Mouse (Mus musculus): ENCODE data around the gene Krtap1-4. TPM values are rescaled to one million over a fixed set of nuclear protein-coding genes. Genes with fewer than 3 reads are reported as not detected.

The Krtap1-4 gene
- not detected in 2 replicates for polyA plus RNA-seq (2012; rRNA removed; ENCODE audit: low replicate concordance)

DNA sequence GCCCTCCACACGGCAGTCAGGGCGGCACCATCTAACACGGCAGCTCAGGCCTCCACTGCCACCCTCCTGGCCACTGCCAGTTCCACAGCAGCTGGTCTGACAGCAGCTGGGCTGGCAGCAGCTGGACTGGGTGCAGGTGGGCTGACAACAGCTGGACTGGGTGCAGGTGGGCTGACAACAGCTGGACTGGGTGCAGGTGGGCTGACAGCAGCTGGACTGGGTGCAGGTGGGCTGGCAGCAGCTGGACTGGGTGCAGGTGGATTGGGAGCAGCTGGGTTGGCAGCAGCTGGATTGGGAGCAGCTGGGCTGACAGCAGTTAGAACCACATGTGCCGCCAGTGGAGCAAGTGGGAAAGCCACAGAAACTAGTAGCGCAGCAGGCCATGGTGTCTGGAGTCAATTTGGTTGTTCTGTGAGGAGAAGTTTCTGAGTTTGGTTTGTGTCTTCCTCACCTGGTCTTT is at the start of gene Krtap1-4:
Gene Krtap1-4 (minus strand): TSS at position 410 of the 460 bp plus-strand sequence.

DNA sequence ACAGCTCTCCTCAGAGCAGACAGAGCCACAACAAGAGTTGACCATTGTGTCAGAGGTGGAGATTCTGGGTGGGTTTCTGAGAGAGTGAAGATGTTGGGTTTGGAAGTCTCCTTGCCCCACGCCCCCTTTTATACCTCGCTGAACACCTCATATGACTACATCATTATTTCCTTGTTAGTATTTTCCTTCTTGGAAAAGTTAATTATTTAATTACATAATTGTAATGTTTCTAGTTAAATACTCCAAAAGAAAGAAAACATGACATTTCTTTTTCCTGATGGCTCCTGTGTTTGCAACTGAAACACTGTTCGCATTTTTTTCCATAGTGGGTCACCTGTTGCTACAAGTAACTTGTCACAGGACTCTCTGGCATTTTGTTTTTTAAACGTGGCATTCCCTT is 44.7 kb upstream of the Krtap1-4 start, which contains the start of gene Krtap4-1:
Gene Krtap4-1 (minus strand): TSS at position 101 of the 400 bp plus-strand sequence.

GRCm38 (mm10) chr11:99620335-99620734 is 36.9 kb upstream of the Krtap1-4 start, which contains the start of gene Gm11562:
Gene Gm11562 (minus strand): TSS chr11:99620435.

DNA sequence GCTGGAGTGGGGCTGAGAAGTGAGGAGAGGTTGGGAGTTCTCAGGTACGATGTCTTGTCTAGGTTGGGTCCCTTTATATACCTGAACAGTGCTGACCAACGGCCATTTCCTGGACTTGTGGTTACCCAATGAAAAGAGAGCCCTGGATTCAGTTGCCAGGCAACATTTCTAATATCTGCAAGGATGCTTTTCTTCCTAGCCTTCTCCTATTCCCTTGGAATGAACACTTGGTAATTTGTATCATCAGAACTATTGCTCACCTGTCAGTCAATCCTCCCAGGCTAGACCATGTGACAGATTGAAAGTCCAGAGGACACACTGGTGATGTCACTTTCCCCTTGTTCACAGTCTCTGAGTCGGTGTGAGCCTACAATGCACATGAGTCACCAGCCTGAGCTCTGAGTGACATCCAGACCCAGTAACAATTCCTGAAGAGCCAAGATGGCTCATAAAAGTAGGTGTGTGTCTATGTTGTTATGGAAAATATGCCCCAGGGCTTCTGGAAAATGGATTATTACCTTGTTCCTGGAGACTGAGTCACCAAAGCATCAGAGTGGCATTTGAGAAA is 31.4 kb upstream of the Krtap1-4 start, which contains the start of gene Krtap2-4:
Gene Krtap2-4 (minus strand): TSS at position 51 of the 568 bp plus-strand sequence.

GRCm38 (mm10) chr11:99610089-99610488 is 26.6 kb upstream of the Krtap1-4 start, which contains the start of gene Gm11937:
Gene Gm11937 (minus strand): TSS chr11:99610189.

GRCm38 (mm10) chr11:99603208-99603607 is 19.8 kb upstream of the Krtap1-4 start, which contains the start of gene Gm11938:
Gene Gm11938 (minus strand): TSS chr11:99603308.

DNA sequence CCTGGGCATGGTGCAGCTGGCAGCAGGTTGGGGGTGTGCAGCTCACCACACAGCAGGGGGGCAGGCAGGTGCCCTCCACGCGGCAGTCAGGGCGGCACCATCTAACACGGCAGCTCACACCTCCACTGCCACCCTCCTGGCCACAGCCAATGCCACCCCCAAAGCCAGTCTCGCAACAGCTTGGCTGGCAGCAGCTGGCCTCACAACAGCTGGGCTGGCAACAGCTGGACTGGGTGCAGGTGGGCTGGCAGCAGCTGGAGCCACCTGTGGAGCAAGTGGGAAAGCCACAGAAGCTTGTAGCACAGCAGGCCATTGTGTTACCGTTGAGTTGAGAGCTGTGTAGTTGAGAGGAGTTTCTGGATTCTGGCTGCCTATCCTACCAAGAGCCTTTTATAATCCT is 14.3 kb upstream of the Krtap1-4 start, which contains the start of gene Krtap9-3:
Gene Krtap9-3 (minus strand): TSS at position 364 of the 400 bp plus-strand sequence.

DNA sequence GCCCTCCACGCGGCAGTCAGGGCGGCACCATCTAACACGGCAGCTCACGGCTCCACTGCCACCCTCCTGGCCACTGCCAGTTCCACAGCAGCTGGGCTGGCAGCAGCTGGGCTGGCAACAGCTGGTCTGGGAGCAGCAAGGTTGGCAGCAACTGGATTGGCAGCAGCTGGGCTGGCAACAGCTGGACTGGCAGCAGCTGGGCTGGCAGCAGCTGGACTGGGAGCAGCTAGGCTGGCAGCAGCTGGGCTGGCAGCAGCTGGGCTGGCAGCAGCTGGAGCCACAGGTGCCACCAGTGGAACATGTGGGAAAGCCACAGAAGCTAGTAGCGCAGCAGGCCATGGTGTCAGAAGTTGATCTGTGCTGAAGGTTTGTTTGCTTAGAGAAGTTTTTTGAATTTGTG is 7.5 kb upstream of the Krtap1-4 start, which contains the start of gene Krtap1-3:
Gene Krtap1-3 (minus strand): TSS at position 359 of the 400 bp plus-strand sequence.

DNA sequence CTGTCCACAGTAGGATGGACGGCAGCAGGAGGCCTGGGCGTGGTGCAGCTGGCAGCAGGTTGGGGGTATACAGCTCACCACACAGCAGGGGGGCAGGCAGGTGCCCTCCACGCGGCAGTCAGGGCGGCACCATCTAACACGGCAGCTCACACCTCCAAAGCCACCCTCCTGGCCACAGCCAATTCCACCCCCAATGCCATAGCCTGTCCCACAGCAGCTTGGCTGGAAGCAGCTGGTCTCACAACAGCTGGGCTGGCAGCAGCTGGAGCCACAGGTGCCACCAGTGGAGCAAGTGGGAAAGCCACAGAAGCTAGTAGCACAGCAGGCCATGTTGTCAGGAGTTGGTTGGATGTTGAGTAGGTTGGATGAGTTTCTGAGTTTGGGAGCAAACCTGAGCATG is 2.8 kb downstream of the Krtap1-4 start, which contains the start of gene Krtap1-5:
Gene Krtap1-5 (minus strand): TSS at position 381 of the 400 bp plus-strand sequence.

DNA sequence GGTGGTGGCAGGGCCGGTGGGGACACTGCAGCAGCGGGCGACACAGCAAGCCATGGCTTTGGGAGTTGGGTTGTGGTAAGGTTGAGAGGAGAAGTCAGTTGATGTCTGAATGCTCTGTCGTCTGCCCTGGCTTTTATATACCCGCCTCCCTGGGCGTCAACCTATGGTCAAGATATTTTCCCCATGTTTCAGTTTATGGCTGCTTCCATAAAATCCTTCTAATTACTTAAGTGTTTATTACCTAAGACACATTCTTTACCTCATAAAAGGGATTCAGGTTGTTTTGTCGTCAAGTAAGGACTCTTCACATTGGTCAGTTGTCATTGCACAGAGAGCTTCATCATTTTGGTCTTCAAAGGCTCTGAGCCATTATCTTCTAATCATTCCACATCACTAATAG is 16.9 kb downstream of the Krtap1-4 start, which contains the start of gene Krtap3-1:
Gene Krtap3-1 (minus strand): TSS at position 101 of the 400 bp plus-strand sequence.

GRCm38 (mm10) chr11:99559366-99559765 is 24.1 kb downstream of the Krtap1-4 start, which contains the start of gene Gm11939:
Gene Gm11939 (minus strand): TSS chr11:99559466.

DNA sequence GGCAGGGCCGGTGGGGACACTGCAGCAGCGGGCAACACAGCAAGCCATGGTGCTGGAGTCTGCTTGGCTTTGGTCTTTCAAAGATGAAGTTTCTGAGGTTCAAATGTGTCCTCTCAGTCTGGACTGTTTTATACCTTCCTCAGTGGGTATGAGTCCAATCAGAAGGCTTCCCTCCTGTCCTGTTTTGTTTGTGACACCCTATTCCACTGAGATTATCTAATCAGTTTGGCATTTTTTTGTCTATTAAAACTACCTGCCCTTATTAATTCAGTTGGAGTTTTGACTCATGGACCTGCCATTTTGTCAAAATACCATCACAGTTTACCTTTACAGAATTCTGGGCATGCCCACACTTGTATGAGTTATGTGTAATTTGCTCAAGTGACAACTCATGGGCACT is 26.7 kb downstream of the Krtap1-4 start, which contains the start of gene Krtap3-2:
Gene Krtap3-2 (minus strand): TSS at position 101 of the 400 bp plus-strand sequence.

DNA sequence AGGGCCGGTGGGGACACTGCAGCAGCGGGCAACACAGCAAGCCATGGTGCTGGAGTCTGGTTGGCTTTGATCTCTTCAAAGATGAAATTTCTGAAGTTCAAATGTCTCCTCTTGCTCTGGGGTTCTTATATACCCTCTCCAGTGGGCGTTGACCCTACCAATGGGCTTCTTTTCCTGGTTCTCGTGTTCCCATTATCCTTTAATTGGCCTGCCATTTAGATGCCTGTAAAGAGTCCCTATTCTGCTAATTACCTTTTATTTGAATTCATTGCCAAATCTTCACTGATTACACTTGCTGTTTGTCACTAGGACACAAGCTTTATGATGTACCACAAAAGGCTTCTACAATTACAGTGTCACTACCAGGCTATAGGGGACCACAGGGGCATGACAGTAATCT is 32.7 kb downstream of the Krtap1-4 start, which contains the start of gene Krtap3-3:
Gene Krtap3-3 (minus strand): TSS at position 101 of the 400 bp plus-strand sequence.

Other genes with a start within 250 kb of the Krtap1-4 start
- not detected in 2 replicates for gene Krt26, start 245.7 kb downstream of the Krtap1-4 start, polyA plus RNA-seq (2012; rRNA removed; ENCODE audit: low replicate concordance)
- gene Krt27, start 232.6 kb downstream of the Krtap1-4 start, polyA plus RNA-seq (2012; rRNA removed; ENCODE audit: low replicate concordance) = not detected in 2 replicates
- not detected in 2 replicates for gene Krt28, start 208.8 kb downstream of the Krtap1-4 start, polyA plus RNA-seq (2012; rRNA removed; ENCODE audit: low replicate concordance)
- 2.3 and 24.1 TPM in 2 replicates for gene Krt10, start 194.3 kb downstream of the Krtap1-4 start, polyA plus RNA-seq (2012; rRNA removed; ENCODE audit: low replicate concordance)
- gene Krt12, start 161.4 kb downstream of the Krtap1-4 start, polyA plus RNA-seq (2012; rRNA removed; ENCODE audit: low replicate concordance) = not detected in 2 replicates
- gene Krt20, start 145.5 kb downstream of the Krtap1-4 start, polyA plus RNA-seq (2012; rRNA removed; ENCODE audit: low replicate concordance) = 0.13 and 0.25 TPM in 2 replicates
- 2.8 and 3.9 TPM in 2 replicates for gene Krt23, start 90.5 kb downstream of the Krtap1-4 start, polyA plus RNA-seq (2012; rRNA removed; ENCODE audit: low replicate concordance)
- gene Krt39, start 62.3 kb downstream of the Krtap1-4 start, polyA plus RNA-seq (2012; rRNA removed; ENCODE audit: low replicate concordance) = not detected in 2 replicates
- gene Krt40, start 40.5 kb downstream of the Krtap1-4 start, polyA plus RNA-seq (2012; rRNA removed; ENCODE audit: low replicate concordance) = not detected in 2 replicates
- not detected in 2 replicates for gene Krtap3-3, start 32.8 kb downstream of the Krtap1-4 start, polyA plus RNA-seq (2012; rRNA removed; ENCODE audit: low replicate concordance)
- gene Krtap3-2, start 26.8 kb downstream of the Krtap1-4 start, polyA plus RNA-seq (2012; rRNA removed; ENCODE audit: low replicate concordance) = 0.43 and 2.2 TPM in 2 replicates
- not detected in 2 replicates for gene Gm11939, start 24.2 kb downstream of the Krtap1-4 start, polyA plus RNA-seq (2012; rRNA removed; ENCODE audit: low replicate concordance)
- gene Krtap3-1, start 17.0 kb downstream of the Krtap1-4 start, polyA plus RNA-seq (2012; rRNA removed; ENCODE audit: low replicate concordance) = not detected in 2 replicates
- not detected in 2 replicates for gene Krtap1-5, start 2.6 kb downstream of the Krtap1-4 start, polyA plus RNA-seq (2012; rRNA removed; ENCODE audit: low replicate concordance)
- gene Krtap1-3, start 7.7 kb upstream of the Krtap1-4 start, polyA plus RNA-seq (2012; rRNA removed; ENCODE audit: low replicate concordance) = not detected in 2 replicates
- not detected in 2 replicates for gene Krtap9-3, start 14.5 kb upstream of the Krtap1-4 start, polyA plus RNA-seq (2012; rRNA removed; ENCODE audit: low replicate concordance)
- gene Gm11938, start 19.7 kb upstream of the Krtap1-4 start, polyA plus RNA-seq (2012; rRNA removed; ENCODE audit: low replicate concordance) = not detected in 2 replicates
- not detected in 2 replicates for gene Gm11937, start 26.5 kb upstream of the Krtap1-4 start, polyA plus RNA-seq (2012; rRNA removed; ENCODE audit: low replicate concordance)
- gene Krtap2-4, start 31.2 kb upstream of the Krtap1-4 start, polyA plus RNA-seq (2012; rRNA removed; ENCODE audit: low replicate concordance) = not detected in 2 replicates
- gene Gm11562, start 36.8 kb upstream of the Krtap1-4 start, polyA plus RNA-seq (2012; rRNA removed; ENCODE audit: low replicate concordance) = not detected in 2 replicates
- gene Krtap4-1, start 44.6 kb upstream of the Krtap1-4 start, polyA plus RNA-seq (2012; rRNA removed; ENCODE audit: low replicate concordance) = not detected in 2 replicates
- not detected in 2 replicates for gene Krtap4-2, start 51.4 kb upstream of the Krtap1-4 start, polyA plus RNA-seq (2012; rRNA removed; ENCODE audit: low replicate concordance)
- gene Krtap4-7, start 60.4 kb upstream of the Krtap1-4 start, polyA plus RNA-seq (2012; rRNA removed; ENCODE audit: low replicate concordance) = not detected in 2 replicates
- gene Gm11555, start 66.6 kb upstream of the Krtap1-4 start, polyA plus RNA-seq (2012; rRNA removed; ENCODE audit: low replicate concordance) = not detected in 2 replicates
- gene Gm11563, start 75.3 kb upstream of the Krtap1-4 start, polyA plus RNA-seq (2012; rRNA removed; ENCODE audit: low replicate concordance) = not detected in 2 replicates
- gene Krtap4-6, start 82.3 kb upstream of the Krtap1-4 start, polyA plus RNA-seq (2012; rRNA removed; ENCODE audit: low replicate concordance) = not detected in 2 replicates
- gene Gm14190, start 107.1 kb upstream of the Krtap1-4 start, polyA plus RNA-seq (2012; rRNA removed; ENCODE audit: low replicate concordance) = not detected in 2 replicates
- not detected in 2 replicates for gene Gm14180, start 150.6 kb upstream of the Krtap1-4 start, polyA plus RNA-seq (2012; rRNA removed; ENCODE audit: low replicate concordance)
- not detected in 2 replicates for gene Gm11595, start 189.3 kb upstream of the Krtap1-4 start, polyA plus RNA-seq (2012; rRNA removed; ENCODE audit: low replicate concordance)
- gene Krtap4-8, start 197.1 kb upstream of the Krtap1-4 start, polyA plus RNA-seq (2012; rRNA removed; ENCODE audit: low replicate concordance) = not detected in 2 replicates
- gene Krtap4-9, start 201.5 kb upstream of the Krtap1-4 start, polyA plus RNA-seq (2012; rRNA removed; ENCODE audit: low replicate concordance) = not detected in 2 replicates
- gene Gm11596, start 209.8 kb upstream of the Krtap1-4 start, polyA plus RNA-seq (2012; rRNA removed; ENCODE audit: low replicate concordance) = not detected in 2 replicates
- not detected in 2 replicates for gene Gm11569, start 215.3 kb upstream of the Krtap1-4 start, polyA plus RNA-seq (2012; rRNA removed; ENCODE audit: low replicate concordance)
- not detected in 2 replicates for gene Gm11554, start 220.8 kb upstream of the Krtap1-4 start, polyA plus RNA-seq (2012; rRNA removed; ENCODE audit: low replicate concordance)
- gene Krtap4-13, start 226.2 kb upstream of the Krtap1-4 start, polyA plus RNA-seq (2012; rRNA removed; ENCODE audit: low replicate concordance) = not detected in 2 replicates
- not detected in 2 replicates for gene Gm11564, start 232.0 kb upstream of the Krtap1-4 start, polyA plus RNA-seq (2012; rRNA removed; ENCODE audit: low replicate concordance)

All from mammary gland, adult 2 months (tissue).